Comparison of ENCODE assay signal across 8 mouse cellular contexts in the genomic region with DNA sequence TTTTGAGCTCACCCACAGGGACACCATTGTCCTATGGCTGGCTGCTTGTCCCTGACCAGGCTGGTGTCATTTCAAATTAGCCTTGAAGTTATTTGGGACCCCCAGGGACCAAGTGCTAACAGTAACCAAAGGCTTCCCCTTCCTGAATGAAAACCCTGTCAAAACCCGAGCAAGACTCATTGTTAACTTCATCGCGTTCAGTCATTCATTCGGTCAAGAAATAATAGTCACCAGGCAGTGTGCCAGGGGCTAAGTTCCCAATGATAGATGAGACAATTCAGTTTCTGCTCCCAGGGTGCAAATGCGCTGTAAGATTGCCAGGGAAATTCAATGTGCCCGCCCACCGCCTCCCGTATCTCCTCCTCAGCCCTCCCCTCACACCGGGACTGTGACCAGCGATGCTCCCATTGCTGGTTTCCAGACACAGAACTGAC. TPM values are rescaled to one million over a fixed set of nuclear protein-coding genes. Genes with fewer than 3 reads are reported as not detected.
A peak's percentile ranks its signal among the peaks of the same experiment; 100 is the strongest.
DNase-seq lines count a peak whose midpoint lies in the region; ATAC-seq and TF ChIP-seq lines count a peak whose summit lies in the region.

No protein-coding gene starts in this region.

- no peak overlapping the region for H3K4me3 ChIP-seq in embryonic facial prominence, embryonic 13.5 days
- no peak overlapping the region for H3K4me3 ChIP-seq in limb, embryonic 14.5 days (replicated peaks; ENCODE audit: low read length)
- H3K4me3 ChIP-seq in intestine, embryonic 15.5 days (replicated peaks), result no peak overlapping the region
- H3K4me3 ChIP-seq in left cerebral cortex, adult 2 months, result no peak overlapping the region

- peak overlapping the region; percentile 2; the same call in 1 of the 2 replicates for H3K4me2 ChIP-seq in embryonic facial prominence, embryonic 13.5 days
- no peak overlapping the region for H3K4me2 ChIP-seq in limb, embryonic 14.5 days (replicated peaks; ENCODE audit: low read depth, low read length, severe bottlenecking)
- H3K4me2 ChIP-seq in intestine, embryonic 15.5 days (replicated peaks), result no peak overlapping the region

- no peaks in the 10 kb centered on the region for H3K9me3 ChIP-seq in embryonic facial prominence, embryonic 13.5 days
- no peaks in the 10 kb centered on the region for H3K9me3 ChIP-seq in limb, embryonic 14.5 days (ENCODE audit: control insufficient read depth, low read length)
- no peaks in the 10 kb centered on the region for H3K9me3 ChIP-seq in intestine, embryonic 15.5 days

- H3K4me1 ChIP-seq in embryonic facial prominence, embryonic 13.5 days, result peaks cover 70% of the 10 kb centered on the region
- H3K4me1 ChIP-seq in limb, embryonic 14.5 days (ENCODE audit: control insufficient read depth, insufficient read depth, low read length), result peaks cover 48% of the 10 kb centered on the region
- H3K4me1 ChIP-seq in intestine, embryonic 15.5 days (replicated peaks), result peaks cover 41% of the 10 kb centered on the region

- H3K27ac ChIP-seq in embryonic facial prominence, embryonic 13.5 days, result peak overlapping the region; percentile 92; the same call in 1 of the 2 replicates
- H3K27ac ChIP-seq in limb, embryonic 14.5 days (replicated peaks; ENCODE audit: low read depth, low read length), result no peak overlapping the region
- no peak overlapping the region for H3K27ac ChIP-seq in intestine, embryonic 15.5 days
- H3K27ac ChIP-seq in left cerebral cortex, adult 2 months, result no peak overlapping the region

- no peak overlapping the region for H3K9ac ChIP-seq in embryonic facial prominence, embryonic 13.5 days
- no peak overlapping the region for H3K9ac ChIP-seq in limb, embryonic 14.5 days (ENCODE audit: low read depth, low read length, severe bottlenecking)
- no peak overlapping the region for H3K9ac ChIP-seq in intestine, embryonic 15.5 days

- no peaks in the 10 kb centered on the region for H3K36me3 ChIP-seq in embryonic facial prominence, embryonic 13.5 days
- H3K36me3 ChIP-seq in limb, embryonic 14.5 days (ENCODE audit: control insufficient read depth, insufficient read depth, low read length), result no peaks in the 10 kb centered on the region
- H3K36me3 ChIP-seq in intestine, embryonic 15.5 days, result no peaks in the 10 kb centered on the region

- no peak for ATAC-seq in embryonic facial prominence, embryonic 13.5 days (ENCODE audit: insufficient number of reproducible peaks, insufficient read depth, low FRiP score, low TSS enrichment, low read depth)
- no peak for ATAC-seq in limb, embryonic 14.5 days (ENCODE audit: low FRiP score, low read depth)
- ATAC-seq in intestine, embryonic 15.5 days, result no peak

- intact Hi-C loops in heart, postnatal 25 days (cut with DNase I), result no loop called here
- intact Hi-C loops in heart, postnatal 10 days (cut with DNase I), result no loop called here
- intact Hi-C loops in left cerebral cortex, adult 2 months (cut with DNase I), result no loop called here

- no peak for TF ChIP-seq CTCF in left cerebral cortex, adult 2 months (IDR thresholded peaks at IDR 0.05)

- peak; percentile 29 to 48 for DNase-seq in heart, adult 9 months (ENCODE audit: low spot score in 2 of 2)
- no peak for DNase-seq in heart, postnatal 25 days (ENCODE audit: low spot score)
- DNase-seq in heart, postnatal 10 days, result peak; percentile 76
- DNase-seq in limb, embryonic 14.5 days (ENCODE audit: low spot score), result peak; percentile 44
- no peak for DNase-seq in layer of hippocampus, postnatal 36 days
- no peak for DNase-seq in left cerebral cortex, adult 2 months (ENCODE audit: extremely low spot score in 1 of 2, low spot score in 2 of 2)

- TF ChIP-seq POLR2A in limb, embryonic 14.5 days (IDR thresholded peaks at IDR 0.05; ENCODE audit: borderline replicate concordance, extremely low read depth, insufficient read depth, insufficient read length), result no peak

- no peaks in the 10 kb centered on the region; the same call in 1 of the 2 replicates for H3K27me3 ChIP-seq in embryonic facial prominence, embryonic 13.5 days
- H3K27me3 ChIP-seq in limb, embryonic 14.5 days (ENCODE audit: control insufficient read depth, insufficient read depth, low read length), result no peaks in the 10 kb centered on the region
- H3K27me3 ChIP-seq in intestine, embryonic 15.5 days (replicated peaks), result no peaks in the 10 kb centered on the region

- WGBS in embryonic facial prominence, embryonic 13.5 days, result 10% methylated on average over 10 of the region's 10 CpGs
- WGBS in limb, embryonic 14.5 days, result 31% methylated on average over 10 of the region's 10 CpGs
- 58% methylated on average over 10 of the region's 10 CpGs for WGBS in intestine, embryonic 15.5 days

RNA-seq across cellular contexts. Expression of a gene that starts 2.0 kb away (rescaled TPM):
- total RNA-seq in heart, postnatal 25 days (2021), result 1 to 10 TPM; 2.3 TPM
- polyA plus RNA-seq in embryonic facial prominence, embryonic 13.5 days (2015; fragmentation: Nextera tagmentation; extraction: Ambion mirVana), result 0.65 and 0.94 TPM in 2 replicates
- 1 to 10 TPM; 4.5 to 5.3 TPM for total RNA-seq in heart, postnatal 10 days (2021)
- 2.2 and 2.6 TPM in 2 replicates for polyA plus RNA-seq in limb, embryonic 14.5 days (2012; rRNA removed)
- polyA plus RNA-seq in limb, embryonic 14.5 days (2014; fragmentation: Nextera tagmentation; extraction: Ambion mirVana), result 1.0 and 1.5 TPM in 2 replicates
- 0.86 and 1.1 TPM in 2 replicates for polyA plus RNA-seq in intestine, embryonic 15.5 days (2015; fragmentation: Nextera tagmentation; extraction: Ambion mirVana)
- 1 to 10 TPM; 1.4 to 2.2 TPM for total RNA-seq in layer of hippocampus, postnatal 36 days (2021)
- total RNA-seq in left cerebral cortex, adult 2 months (2021), result 1 to 10 TPM; 2.0 to 2.1 TPM

Comparison
In these comparisons a context has a peak if more than half of its experiments do, and no peak if none do; other contexts are left out.
1. DNase-seq: peak in heart, adult 9 months (2 of 2), heart, postnatal 10 days (2 of 2) and limb, embryonic 14.5 days (single experiment); none in heart, postnatal 25 days (single experiment), layer of hippocampus, postnatal 36 days (0 of 2) and left cerebral cortex, adult 2 months (0 of 2).